In genomic region chr2:32536086-32536633, GRCm38 (mm10) we compare ENCODE assay signal across 7 mouse cellular contexts. TPM values are rescaled to one million over a fixed set of nuclear protein-coding genes. Genes with fewer than 3 reads are reported as not detected.
DNase-seq lines count a peak whose midpoint lies in the region; ATAC-seq lines count a peak whose summit lies in the region.

No protein-coding gene starts in this region.

- 2% methylated on average over 14 of the region's 14 CpGs for WGBS in heart, embryonic 13.5 days
- 2% methylated on average over 14 of the region's 14 CpGs for WGBS in midbrain, embryonic 13.5 days

- H3K9ac ChIP-seq in heart, embryonic 13.5 days, result peak overlapping the region; percentile 96
- H3K9ac ChIP-seq in midbrain, embryonic 13.5 days (replicated peaks), result peak overlapping the region; percentile 98

- peak overlapping the region; percentile 95 for H3K4me3 ChIP-seq in heart, embryonic 13.5 days
- H3K4me3 ChIP-seq in midbrain, embryonic 13.5 days (replicated peaks), result peak overlapping the region; percentile 94

- peak overlapping the region; percentile 93 for H3K27ac ChIP-seq in heart, embryonic 13.5 days (replicated peaks)
- H3K27ac ChIP-seq in midbrain, embryonic 13.5 days, result peak overlapping the region; percentile 93

- no peaks in the 10 kb centered on the region for H3K36me3 ChIP-seq in heart, embryonic 13.5 days
- no peaks in the 10 kb centered on the region for H3K36me3 ChIP-seq in midbrain, embryonic 13.5 days

- H3K27me3 ChIP-seq in heart, embryonic 13.5 days (replicated peaks), result no peaks in the 10 kb centered on the region
- H3K27me3 ChIP-seq in midbrain, embryonic 13.5 days, result no peaks in the 10 kb centered on the region

- peaks cover 58% of the 10 kb centered on the region for H3K4me1 ChIP-seq in heart, embryonic 13.5 days
- H3K4me1 ChIP-seq in midbrain, embryonic 13.5 days (replicated peaks), result peaks cover 63% of the 10 kb centered on the region

- DNase-seq in right cerebral cortex, postnatal 25 days, result peak; percentile 36
- DNase-seq in right cerebral cortex, adult 18-20 months, result no peak
- DNase-seq in cerebellum, postnatal 10 days, result peak; percentile 85 to 89
- DNase-seq in kidney, postnatal 10 days, result peak; percentile 75
- DNase-seq in left cerebral cortex, adult 8-10 months (ENCODE audit: low spot score in 2 of 2), result no peak

- no peaks in the 10 kb centered on the region for H3K9me3 ChIP-seq in heart, embryonic 13.5 days
- no peaks in the 10 kb centered on the region for H3K9me3 ChIP-seq in midbrain, embryonic 13.5 days

- ATAC-seq in heart, embryonic 13.5 days (ENCODE audit: extremely low read depth, insufficient number of reproducible peaks, low FRiP score, low TSS enrichment), result no peak
- no peak for ATAC-seq in midbrain, embryonic 13.5 days

- H3K4me2 ChIP-seq in heart, embryonic 13.5 days, result peak overlapping the region; percentile 88
- peak overlapping the region; percentile 71 for H3K4me2 ChIP-seq in midbrain, embryonic 13.5 days (replicated peaks)

RNA-seq across cellular contexts. Expression of gene Fam102a, which starts 1.0 kb away (rescaled TPM):
- 5.4 and 5.7 TPM in 2 replicates for polyA plus RNA-seq in heart, embryonic 13.5 days (2015; fragmentation: Nextera tagmentation; extraction: Ambion mirVana)
- polyA plus RNA-seq in midbrain, embryonic 13.5 days (2015; fragmentation: Nextera tagmentation; extraction: Ambion mirVana), result 5.6 and 7.3 TPM in 2 replicates
- total RNA-seq in left cerebral cortex, adult 8-10 months (2022), result 10 to 100 TPM; 69.0 to 78.6 (median 70.5) TPM

RNA-seq across cellular contexts. Expression of gene Dpm2, which starts 34.5 kb away (rescaled TPM):
- polyA plus RNA-seq in heart, embryonic 13.5 days (2015; fragmentation: Nextera tagmentation; extraction: Ambion mirVana), result 72.9 and 81.4 TPM in 2 replicates
- polyA plus RNA-seq in midbrain, embryonic 13.5 days (2015; fragmentation: Nextera tagmentation; extraction: Ambion mirVana), result 133 and 147 TPM in 2 replicates
- 10 to 100 TPM; 71.2 to 78.7 (median 72.8) TPM for total RNA-seq in left cerebral cortex, adult 8-10 months (2022)

RNA-seq across cellular contexts. Expression of gene Pip5kl1, which starts 38.4 kb away (rescaled TPM):
- 0.36 TPM in 1 of 2 replicates, not detected in the other for polyA plus RNA-seq in heart, embryonic 13.5 days (2015; fragmentation: Nextera tagmentation; extraction: Ambion mirVana)
- 4.8 TPM in 2 replicates for polyA plus RNA-seq in midbrain, embryonic 13.5 days (2015; fragmentation: Nextera tagmentation; extraction: Ambion mirVana)
- 10 to 100 TPM in 2 of 4 experiments, 1 to 10 TPM in 2; 9.3 to 11.0 (median 10.0) TPM for total RNA-seq in left cerebral cortex, adult 8-10 months (2022)

RNA-seq across cellular contexts. Expression of gene 9430097D07Rik, which starts 39.3 kb away (rescaled TPM):
- 0.21 TPM in 1 of 2 replicates, not detected in the other for polyA plus RNA-seq in heart, embryonic 13.5 days (2015; fragmentation: Nextera tagmentation; extraction: Ambion mirVana)
- polyA plus RNA-seq in midbrain, embryonic 13.5 days (2015; fragmentation: Nextera tagmentation; extraction: Ambion mirVana), result 0.34 and 0.55 TPM in 2 replicates
- 1 to 10 TPM in 2 of 4 experiments, under 1 TPM in 2; 0.84 to 2.4 (median 1.1) TPM for total RNA-seq in left cerebral cortex, adult 8-10 months (2022)

RNA-seq across cellular contexts. Expression of gene St6galnac4, which starts 50.7 kb away (rescaled TPM):
- 37.6 and 38.7 TPM in 2 replicates for polyA plus RNA-seq in heart, embryonic 13.5 days (2015; fragmentation: Nextera tagmentation; extraction: Ambion mirVana)
- polyA plus RNA-seq in midbrain, embryonic 13.5 days (2015; fragmentation: Nextera tagmentation; extraction: Ambion mirVana), result 15.2 and 16.3 TPM in 2 replicates
- total RNA-seq in left cerebral cortex, adult 8-10 months (2022), result 10 to 100 TPM; 33.9 to 36.5 (median 34.8) TPM

Comparison
In these comparisons a context has a peak if more than half of its experiments do, and no peak if none do; other contexts are left out.
1. DNase-seq: peak in right cerebral cortex, postnatal 25 days (single experiment), cerebellum, postnatal 10 days (2 of 2) and kidney, postnatal 10 days (single experiment); none in right cerebral cortex, adult 18-20 months (single experiment) and left cerebral cortex, adult 8-10 months (0 of 2).